Mouse (Mus musculus) urinary bladder, postnatal 10 days (tissue): ENCODE measurements around the gene Spx.

ENCODE experiments used
- DNase-seq: peaks from one replicate; pipeline ENCODE4 v3.0.0; 2022; ENCODE audit warnings: low spot score

Spx gene

DNA sequence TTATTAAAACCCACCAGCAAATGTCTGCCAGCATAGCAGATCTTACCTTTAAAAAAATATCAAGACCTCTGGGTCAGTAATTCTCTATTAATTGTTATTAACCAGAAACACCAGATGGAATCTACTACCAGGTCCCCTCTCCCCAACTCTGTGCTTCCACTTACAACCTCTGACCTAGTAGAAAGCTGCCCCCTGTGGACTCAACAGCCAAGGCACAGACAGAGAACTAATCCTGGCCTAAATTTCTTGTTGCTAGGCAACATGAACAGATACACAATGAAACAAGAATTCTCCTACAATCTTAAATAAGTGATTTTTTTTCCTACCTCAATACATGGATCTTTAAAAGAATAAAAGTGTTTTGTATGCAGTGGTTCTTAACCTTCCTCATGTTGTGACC is 15.8 kb downstream of the Spx start:
- no peak for DNase-seq

DNA sequence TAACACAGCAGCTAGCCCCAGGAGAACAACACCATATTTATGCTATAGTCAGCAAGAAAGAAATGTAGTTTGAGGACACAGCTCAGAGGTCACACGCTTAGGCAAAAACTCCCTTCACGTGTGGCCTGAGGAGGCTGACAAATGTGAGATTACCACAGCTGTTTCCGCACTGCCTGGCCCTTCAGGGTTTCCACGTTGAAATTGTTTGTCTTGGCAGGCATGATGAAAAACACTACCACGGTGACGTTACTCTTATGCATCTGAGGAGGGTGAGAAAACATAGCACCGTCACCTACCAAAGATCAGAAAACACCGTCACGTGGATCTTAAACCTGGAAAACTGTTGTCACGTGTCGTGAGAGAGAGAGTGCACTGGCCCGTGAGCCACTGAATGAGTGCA is 38.1 kb downstream of the Spx start:
- no peak for DNase-seq

DNA sequence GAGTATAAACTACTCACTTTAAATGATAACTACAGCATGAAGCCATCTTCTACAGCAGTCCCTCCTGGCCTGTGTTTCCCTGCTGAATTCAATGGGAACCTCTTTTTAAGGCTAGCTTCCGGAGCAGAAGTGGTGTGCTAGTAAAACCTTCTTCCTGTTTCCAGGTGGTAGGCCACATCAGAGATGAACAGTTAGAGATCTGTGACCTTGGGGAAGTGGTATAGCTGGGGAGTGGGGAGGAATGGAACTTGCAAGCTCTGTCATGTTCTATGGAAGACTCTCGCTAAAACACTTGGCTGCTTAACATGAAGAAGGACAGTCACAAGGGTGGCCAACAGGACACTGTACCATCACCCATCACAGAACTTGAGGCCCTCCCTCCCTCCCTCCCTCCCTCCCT is 40.1 kb downstream of the Spx start:
- DNase-seq, result no peak

GRCm38 (mm10) chr6:142455314-142455996 is 42.2 kb downstream of the Spx start:
- DNase-seq, result no peak

DNA sequence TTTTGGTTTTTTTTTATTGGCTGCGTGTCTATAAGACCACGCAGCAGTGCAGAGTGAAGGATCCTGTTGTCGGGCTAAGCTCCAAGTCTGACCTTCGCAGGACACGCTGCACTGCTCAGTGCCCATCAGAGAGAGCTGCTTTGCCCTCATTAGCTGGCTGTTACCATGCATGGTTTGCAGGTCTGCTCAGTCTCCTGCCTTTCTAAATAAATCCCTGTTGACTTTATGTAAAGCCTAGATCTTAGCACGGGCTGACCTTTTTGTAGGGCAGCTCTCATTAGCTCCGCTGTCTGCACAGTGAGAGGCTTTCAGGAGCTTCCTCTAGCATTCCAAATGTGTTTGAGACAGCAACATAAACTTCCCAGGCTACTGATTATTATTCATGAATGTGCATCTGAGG is 44.8 kb downstream of the Spx start:
- DNase-seq, result no peak

GRCm38 (mm10) chr6:142459017-142459678 is 45.9 kb downstream of the Spx start:
- no peak for DNase-seq

- no peak for DNase-seq
Observed at GRCm38 (mm10) chr6:142462194-142462593, 49.0 kb downstream of the Spx start.
